Mouse (Mus musculus): Measurements from ENCODE around the gene Zfp85. TPM values are rescaled to one million over a fixed set of nuclear protein-coding genes. Genes with fewer than 3 reads are reported as not detected.
A peak's percentile ranks its signal among the peaks of the same experiment; 100 is the strongest.
"Not testable (repeated sequence)": the region's sequence is repeated elsewhere in the genome, so short reads cannot be mapped to it uniquely, and the experiment has no call there.

The Zfp85 gene
- 1 to 10 TPM; 2.3 to 3.3 (median 2.9) TPM for total RNA-seq (2022)

DNA sequence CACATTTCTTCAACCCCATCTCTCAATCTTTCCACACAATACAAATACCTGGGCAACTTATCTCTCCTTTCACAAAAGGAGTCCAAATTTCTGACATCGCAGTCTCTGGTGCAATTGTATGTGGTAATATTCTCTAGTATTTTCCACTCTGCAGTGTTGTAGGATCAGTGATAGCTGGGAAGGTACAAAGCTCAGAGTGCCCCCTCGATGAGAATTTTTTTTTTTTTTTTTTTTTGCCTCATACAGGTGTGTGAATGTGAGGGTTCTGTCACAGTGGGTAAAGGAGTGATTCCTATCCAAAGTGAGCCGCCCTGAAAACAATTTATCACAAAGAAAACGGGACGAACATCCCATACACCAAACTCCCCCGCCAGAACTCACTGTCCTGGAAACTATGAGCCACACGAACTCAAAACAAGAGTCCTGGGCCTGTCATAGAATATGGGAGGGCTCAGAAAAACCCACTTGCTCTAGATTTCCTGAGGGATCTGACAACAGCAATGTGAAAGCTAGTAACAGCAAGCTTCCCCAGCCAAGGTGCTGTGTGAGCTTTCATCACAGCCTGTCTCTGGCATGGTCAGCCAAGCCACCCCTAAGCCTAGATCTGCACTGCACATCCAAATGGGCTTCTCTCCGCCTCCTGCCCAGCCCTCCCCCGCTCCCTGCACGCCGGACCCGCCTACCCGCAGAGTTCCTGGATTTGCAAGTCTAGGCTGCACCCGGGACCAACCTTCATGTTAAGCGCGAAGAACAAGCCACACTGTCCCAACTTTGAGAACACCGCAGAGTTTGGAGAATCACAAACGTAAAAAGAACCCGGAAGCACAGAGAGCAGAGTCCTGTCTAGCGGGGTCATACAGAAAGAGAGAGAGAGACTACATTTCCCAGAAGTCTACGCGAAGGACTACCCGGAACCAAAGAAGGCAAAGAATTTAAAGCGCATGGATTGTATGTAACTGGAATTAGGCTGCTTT lies at the start of gene Zfp85:
Gene Zfp85, minus strand, starts transcription at position 896 of the 974 bp plus-strand sequence.
- DNase-seq (ENCODE audit: low spot score in 2 of 2) = peak; percentile 8 to 17

DNA sequence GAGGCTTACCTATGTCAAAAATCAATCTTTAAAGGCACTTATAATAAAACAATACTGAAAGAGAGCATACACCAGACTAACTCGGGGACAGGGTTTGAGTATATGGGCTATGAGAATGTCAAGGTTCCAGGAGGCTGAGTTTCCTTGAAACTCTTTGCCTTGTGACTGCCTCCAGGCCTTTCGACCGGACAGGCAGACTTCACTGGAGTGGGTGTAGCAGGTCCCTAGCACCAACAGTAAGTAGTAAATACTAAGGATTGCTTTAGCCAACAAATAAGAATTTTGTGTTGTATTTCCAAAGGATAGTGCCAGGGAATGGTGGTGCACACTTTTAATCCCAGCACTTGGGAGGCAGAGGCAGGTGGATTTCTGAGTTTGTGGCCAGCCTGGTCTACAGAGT lies 44.1 kb upstream of the Zfp85 start:
- DNase-seq (ENCODE audit: low spot score in 2 of 2) = not testable (repeated sequence)

DNA sequence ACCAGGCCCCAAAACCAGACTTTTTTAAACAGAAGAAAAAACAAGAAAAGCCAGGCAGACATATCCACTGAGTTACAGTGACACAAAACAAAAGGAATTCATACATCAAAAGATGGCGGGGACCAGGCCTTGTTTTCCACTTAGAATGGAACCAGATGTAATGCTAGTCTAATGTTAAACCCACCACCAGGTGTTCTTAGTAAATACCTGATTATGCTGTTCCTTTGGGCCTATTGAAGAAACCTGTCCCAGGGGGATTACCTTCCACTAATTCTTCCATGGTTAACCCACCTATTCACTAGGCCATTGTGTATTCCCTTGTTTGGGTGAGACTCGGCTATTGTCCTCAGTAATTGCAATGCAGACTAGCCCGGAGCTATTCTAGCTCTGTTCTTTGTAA lies 43.6 kb upstream of the Zfp85 start:
- DNase-seq (ENCODE audit: low spot score in 2 of 2) = no peak

DNA sequence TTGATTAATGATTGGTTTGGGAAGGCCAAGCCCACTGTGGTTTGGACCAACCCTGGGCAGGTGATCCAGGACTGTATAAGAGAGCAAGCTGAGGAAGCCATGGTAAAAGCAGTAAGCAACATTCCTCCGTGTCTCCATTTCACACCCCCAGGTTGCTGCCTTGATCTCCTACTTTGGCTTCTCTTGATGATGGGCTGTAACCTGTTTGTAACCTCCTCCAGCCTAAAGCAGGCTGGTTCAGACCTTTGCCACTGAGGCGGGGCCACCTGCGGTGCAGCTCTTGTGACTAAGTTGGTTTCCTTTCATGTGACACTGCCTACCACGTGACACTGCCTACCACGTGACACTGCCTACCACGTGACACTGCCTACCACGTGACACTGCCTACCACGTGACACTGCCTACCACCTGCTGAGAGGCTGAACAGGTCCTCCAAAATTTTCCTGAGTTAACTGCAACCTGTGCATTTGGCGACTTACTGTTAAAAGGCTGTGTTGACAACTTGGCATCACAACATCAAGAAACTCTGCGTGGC lies 37.0 kb upstream of the Zfp85 start:
- DNase-seq (ENCODE audit: low spot score in 2 of 2) = no peak

DNA sequence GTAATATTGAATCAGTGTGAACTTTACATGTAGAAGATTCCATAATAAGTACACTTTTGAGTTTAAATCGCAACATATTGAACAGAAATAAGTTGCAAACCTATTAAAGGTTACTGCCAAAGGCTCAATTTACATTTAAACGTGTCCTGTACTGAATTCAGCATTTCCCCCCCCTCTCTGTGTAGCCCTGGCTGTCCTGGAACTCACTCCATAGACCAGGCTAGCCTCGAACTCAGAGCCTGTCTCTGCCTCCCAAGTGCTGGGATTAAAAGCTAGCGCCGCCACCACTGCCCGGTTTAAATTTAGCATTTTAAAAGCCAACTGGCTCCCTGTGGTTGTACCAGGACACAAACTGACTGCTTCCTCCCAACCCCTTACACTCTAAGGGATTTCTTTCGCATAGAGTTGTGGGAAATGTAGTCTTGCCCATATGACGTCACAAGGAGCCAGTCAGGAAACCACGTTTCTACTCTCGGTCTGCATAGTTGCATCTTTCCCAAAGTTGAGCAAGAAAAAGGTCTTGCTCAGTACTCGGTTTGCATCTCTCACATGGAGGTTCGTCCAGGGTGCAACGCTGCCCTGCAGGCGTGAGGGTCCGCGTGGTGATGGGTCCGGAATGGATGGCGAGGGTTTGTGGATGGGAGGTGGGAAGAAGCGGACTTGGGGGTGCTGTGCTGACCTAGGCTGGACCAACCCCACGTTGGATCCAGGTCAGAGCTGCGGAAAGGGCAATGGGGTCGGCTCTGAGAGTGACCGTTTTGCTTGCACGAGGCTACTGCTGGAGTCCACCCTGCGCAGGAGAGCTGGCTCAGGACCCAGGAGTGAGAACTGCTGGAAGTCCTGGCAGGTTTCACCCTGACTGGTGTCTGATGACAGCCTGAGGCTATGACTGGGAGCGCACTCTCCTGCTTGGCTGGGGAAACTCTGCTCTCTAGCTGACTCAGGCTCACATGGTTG lies 24.5 kb upstream of the Zfp85 start, which contains the start of gene Zfp493:
Gene Zfp493, plus strand, starts transcription at position 429 of the 957 bp plus-strand sequence.
- peak; percentile 48 to 73 for DNase-seq (ENCODE audit: low spot score in 2 of 2)

DNA sequence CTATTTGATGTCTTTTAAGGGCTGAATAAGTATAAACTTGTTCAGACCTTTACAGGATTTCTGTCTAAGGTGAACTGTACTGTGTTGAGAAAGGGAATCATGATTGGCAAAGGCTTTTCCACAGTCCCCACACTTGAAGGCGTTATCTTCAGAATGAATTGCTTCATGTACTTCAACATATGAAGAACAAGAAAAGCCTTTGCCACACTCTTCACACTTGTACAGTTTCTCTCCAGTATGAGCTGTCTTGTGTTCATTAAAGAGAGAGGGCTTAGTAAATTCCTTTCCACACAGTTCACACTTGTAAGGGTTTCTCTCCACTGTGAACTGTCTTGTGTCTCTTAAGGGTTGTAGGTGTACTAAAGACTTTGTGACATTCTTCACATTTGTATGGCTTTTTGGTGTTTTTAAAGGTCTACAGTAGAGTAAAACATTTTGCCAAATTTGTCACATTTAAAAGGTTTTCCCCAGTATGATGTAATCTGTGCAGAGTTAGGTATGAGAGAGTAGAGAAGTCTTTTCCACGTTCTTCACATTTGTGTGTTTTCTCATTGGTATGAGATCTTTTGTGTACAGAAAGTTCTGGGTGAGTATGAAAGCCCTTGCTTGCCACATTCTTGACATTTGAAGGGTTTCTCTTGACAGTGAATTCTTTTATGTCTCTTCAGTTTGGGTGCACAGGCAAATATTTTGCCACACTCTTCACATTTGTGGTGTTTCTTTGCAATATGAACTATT lies 8.2 kb upstream of the Zfp85 start:
- DNase-seq (ENCODE audit: low spot score in 2 of 2) = no peak

DNA sequence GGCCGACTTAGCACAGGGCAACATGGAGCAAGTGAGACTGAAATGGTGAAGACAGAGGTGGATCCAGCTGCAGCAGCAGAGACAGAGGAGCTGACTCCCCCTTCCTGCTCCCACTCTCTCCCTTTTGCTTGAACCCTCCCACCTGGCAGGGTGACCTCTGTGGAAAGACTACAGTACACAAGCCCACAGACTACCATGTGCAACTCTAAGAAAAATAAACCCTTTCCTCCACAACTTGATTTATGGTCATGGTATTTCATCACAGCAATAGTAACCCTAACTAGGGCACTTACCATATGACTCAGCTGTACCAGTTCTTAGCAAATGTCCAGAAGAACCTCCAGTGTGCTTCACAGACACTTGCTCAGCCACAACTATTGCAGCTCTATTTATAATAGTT lies 4.9 kb upstream of the Zfp85 start:
- DNase-seq (ENCODE audit: low spot score in 2 of 2) = no peak

DNA sequence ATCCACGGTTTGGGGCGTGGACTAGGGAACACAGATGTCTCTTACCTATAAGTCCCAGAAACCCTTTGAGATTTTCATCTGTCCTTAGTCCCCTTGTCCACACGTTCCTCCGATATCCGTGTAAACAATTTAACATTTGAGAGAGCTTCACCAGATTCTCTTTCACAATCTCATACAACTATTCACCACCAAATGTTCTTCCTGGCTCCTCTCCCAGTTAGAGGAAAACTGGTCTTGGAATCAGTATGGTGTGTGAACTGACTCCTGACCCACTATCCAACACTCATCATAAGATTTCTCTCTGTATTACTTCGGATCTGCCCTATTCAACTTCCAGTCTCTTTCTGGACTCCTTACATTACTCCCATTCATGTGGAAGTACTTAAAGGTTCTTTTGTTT lies 733 bp upstream of the Zfp85 start:
- DNase-seq (ENCODE audit: low spot score in 2 of 2) = no peak

DNA sequence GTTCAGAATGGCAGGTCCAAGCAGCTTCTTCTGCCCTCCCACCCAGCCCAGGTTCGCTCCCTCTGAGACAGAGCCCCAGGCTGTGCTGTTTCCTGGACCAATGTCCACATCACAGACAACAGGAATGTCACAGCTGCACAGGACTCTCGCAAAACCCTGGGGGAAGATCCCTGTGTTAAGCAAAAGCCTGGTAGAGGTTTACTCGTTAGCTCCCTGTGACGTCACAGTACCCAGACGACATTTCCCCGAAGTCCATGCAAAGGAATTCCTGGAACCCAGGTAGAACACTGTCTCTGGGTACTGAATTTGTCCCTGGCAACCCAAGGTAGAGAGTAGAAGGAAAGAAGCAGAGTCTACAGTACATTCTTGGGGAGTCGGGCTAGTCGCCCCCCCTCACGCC lies 11.1 kb downstream of the Zfp85 start:
- DNase-seq (ENCODE audit: low spot score in 2 of 2) = no peak

DNA sequence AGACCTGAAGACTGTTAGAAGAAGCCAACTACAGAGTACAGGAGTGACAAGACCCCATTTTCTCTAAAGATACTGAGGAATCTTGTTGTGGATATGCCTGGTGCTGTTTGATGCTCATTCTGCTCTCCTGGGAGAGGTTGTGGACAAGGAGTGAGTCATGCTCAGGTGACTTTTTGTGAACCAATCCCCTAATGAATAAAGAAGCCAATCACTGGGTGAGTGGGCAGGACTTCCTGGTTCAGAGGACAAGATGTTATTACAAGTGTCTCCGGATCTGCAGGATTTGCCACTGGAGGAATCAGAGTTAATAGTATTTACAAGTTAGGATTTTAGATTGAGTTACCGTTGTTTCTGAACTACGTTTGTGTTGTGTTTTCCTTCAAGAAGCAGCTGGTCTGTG lies 12.1 kb downstream of the Zfp85 start:
- no peak for DNase-seq (ENCODE audit: low spot score in 2 of 2)

DNA sequence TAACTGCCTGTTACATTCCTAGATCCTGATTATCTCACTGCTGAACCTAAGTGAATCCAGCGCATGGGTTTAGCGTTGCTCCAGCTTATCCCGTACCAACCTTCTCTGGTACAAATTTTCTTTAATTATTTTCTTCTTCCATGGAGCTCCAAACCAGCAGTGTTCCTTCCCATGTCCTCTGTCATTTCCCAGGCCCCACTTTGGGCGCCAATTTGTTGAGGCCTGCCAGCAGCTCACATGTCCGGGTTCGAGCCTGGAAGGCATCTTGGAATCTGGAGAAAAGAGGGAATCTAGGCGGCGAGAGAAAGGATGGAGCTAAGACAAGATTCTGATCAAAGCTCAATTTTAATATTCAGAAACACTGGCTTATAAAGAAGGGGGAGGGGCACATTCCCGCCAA lies 20.6 kb downstream of the Zfp85 start:
- not testable (repeated sequence) for DNase-seq (ENCODE audit: low spot score in 2 of 2)

DNA sequence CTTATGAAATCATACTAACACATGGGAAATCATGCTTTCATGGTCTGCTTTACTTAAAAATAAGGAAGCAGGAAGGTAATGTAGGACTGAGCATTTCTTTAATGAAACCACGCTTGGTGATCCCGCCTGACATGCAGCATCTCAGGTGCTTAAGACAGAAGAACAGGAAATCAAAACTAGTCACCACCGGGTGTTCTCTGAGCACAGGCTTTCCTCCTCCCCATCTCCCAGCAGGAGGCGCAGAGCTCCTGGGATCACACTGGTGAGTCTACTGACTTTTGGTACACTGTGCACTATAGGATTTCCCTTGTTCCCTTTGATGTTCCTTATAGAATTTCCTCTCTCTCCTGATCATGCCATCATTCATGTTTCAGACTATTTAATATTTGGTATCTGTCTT lies 25.6 kb downstream of the Zfp85 start:
- not testable (repeated sequence) for DNase-seq (ENCODE audit: low spot score in 2 of 2)

DNA sequence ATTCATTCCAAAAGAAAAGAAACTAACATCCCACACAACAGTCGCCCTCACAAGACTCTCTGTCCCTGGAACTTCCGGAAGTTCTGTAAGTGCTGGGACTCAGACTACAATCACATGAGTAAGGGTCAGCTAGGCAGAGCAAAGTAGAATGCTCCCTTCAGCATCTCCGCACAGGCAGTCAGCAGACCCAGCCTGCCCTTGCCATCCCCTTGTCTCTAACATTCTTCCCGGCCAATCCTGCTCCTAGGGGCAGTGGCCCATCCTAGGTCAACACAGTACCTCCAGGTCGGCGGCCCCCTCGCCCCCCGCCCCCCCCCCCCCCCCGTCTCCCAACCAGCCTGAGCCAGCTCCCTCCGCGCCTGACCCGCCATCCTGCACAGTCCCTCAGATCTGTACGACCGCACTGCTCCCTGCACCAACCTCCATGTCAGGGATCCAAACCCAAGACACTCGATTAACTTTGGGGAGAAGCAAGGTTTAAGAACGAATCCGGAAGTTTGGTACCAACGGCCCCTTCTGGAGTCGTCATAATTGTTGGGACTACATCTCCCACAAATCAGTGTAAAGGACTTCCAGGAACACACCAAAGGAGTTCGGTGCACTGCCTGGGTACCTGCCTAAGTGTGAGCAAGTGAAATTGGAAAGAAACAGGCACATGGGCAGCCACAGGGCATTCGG lies 26.2 kb downstream of the Zfp85 start, which contains the start of gene Zfp65:
Gene Zfp65, minus strand, starts transcription at position 533 of the 678 bp plus-strand sequence.
- DNase-seq (ENCODE audit: low spot score in 2 of 2) = peak; percentile 8 to 15

DNA sequence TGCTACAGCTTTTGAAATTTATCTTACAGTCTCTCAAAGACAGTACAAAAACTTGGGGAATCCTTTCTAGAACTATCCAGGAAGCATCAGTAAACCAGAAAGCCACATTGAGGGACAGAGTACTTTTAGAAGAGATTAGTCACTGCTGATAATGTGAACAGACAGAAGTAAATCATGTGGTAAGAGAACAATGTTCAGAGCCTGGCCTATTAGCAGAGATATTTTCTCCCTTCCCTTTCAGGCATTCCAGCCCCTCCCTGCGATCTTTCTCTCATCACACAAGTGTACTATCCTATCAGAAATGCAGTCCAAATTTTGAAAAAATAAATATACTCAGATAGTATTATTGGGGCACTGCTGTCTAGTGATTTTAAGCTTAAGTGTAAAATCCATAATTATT lies 26.9 kb downstream of the Zfp85 start:
- no peak for DNase-seq (ENCODE audit: low spot score in 2 of 2)

DNA sequence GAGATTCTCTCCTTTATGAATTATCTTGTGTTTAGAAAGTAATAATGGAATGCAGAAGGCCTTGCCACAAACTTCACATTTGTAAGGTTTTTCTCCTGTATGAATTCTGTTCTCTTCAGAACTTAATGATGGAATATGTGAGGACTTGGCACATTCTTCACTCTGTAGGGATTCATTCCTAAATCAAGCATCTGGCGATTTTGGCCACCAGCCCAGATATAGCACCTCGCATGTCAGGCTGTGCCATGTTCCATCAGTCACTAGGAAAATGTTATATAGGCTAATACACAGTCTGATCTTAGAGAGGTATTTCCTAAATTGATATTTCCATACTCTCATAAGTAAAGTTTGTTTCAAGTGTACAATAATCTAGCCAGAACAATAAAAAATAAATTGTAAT lies 29.7 kb downstream of the Zfp85 start:
- DNase-seq (ENCODE audit: low spot score in 2 of 2) = not testable (repeated sequence)

DNA sequence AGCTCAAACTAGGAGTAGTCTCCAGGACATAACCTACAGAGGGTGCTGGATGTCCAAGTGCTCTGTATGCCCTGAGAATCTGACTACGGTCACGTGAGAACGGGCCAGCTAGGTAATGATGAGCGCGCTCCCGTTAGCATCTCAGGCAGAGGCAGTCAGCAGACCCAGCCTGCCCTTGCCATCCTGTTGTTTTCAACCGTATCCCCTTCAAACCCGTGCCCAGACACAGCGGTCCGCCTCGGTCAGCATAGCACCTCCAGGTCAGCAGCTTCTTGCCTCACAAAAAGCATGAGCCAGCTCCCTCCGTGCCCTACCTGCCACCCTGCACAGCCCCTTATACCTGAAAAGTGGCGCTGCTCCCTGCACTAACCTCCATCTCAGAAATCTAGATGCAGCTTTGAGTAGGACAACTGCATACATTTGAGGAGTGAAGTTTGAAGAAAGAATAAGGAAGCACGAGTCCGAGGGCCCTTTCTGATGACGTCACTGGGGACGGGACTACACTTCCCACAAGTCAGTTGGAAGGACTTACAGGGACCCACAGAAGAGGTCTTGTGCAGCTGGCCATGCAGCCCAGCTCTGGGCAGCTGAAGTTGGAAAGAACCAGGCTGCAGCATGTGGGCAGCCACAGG lies 31.1 kb downstream of the Zfp85 start:
- peak; percentile 70 to 76 for DNase-seq (ENCODE audit: low spot score in 2 of 2)
